Mouse (Mus musculus) cerebellum, adult 11 months (tissue): Measurements from ENCODE around the gene Kif22.

Experiments
- DNase-seq: peaks from one replicate; pipeline ENCODE4 v3.0.0; 2022

Kif22 gene

GRCm38 (mm10) chr7:127016971-127017949 is 25.0 kb downstream of the Kif22 start, which contains the start of gene Pagr1a:
Gene Pagr1a, minus strand, starts transcription at chr7:127017352.
- peak; percentile 97 for DNase-seq

GRCm38 (mm10) chr7:127016486-127016938 is 25.8 kb downstream of the Kif22 start:
- DNase-seq = no peak

GRCm38 (mm10) chr7:127016481-127016485 is 26.0 kb downstream of the Kif22 start, which contains the start of gene Pagr1b:
Gene Pagr1b, minus strand, starts transcription at chr7:127016484.
- no peak for DNase-seq

- peak; percentile 69 for DNase-seq
These were observed 26.2 kb downstream of the Kif22 start for GRCm38 (mm10) chr7:127016081-127016480.

GRCm38 (mm10) chr7:127014993-127015392 is 27.3 kb downstream of the Kif22 start:
- DNase-seq = no peak

GRCm38 (mm10) chr7:127014320-127014719 is 28.0 kb downstream of the Kif22 start, which contains the start of gene Mvp:
Gene Mvp, minus strand, starts transcription at chr7:127014621.
- DNase-seq = peak; percentile 63

GRCm38 (mm10) chr7:127013385-127013784 is 28.9 kb downstream of the Kif22 start:
- no peak for DNase-seq

GRCm38 (mm10) chr7:127012845-127013244 is 29.4 kb downstream of the Kif22 start:
- no peak for DNase-seq

- no peak for DNase-seq
These were observed 29.9 kb downstream of the Kif22 start for GRCm38 (mm10) chr7:127012374-127012773.

GRCm38 (mm10) chr7:127011717-127012116 is 30.6 kb downstream of the Kif22 start:
- DNase-seq = no peak

- DNase-seq = no peak
These were observed 31.2 kb downstream of the Kif22 start for GRCm38 (mm10) chr7:127011051-127011450.

- DNase-seq = peak; percentile 63
These were observed 32.8 kb downstream of the Kif22 start for GRCm38 (mm10) chr7:127009307-127010085.

GRCm38 (mm10) chr7:127008239-127009019 is 33.8 kb downstream of the Kif22 start:
- DNase-seq = peak; percentile 97

- DNase-seq = no peak
These were observed 34.8 kb downstream of the Kif22 start for GRCm38 (mm10) chr7:127007313-127008024.

- DNase-seq = no peak
These were observed 38.0 kb downstream of the Kif22 start for GRCm38 (mm10) chr7:127004122-127004875.

- DNase-seq = no peak
These were observed 38.7 kb downstream of the Kif22 start for GRCm38 (mm10) chr7:127003620-127004019.

GRCm38 (mm10) chr7:126999568-126999967 is 42.7 kb downstream of the Kif22 start:
- no peak for DNase-seq

- DNase-seq = no peak
These were observed 45.8 kb downstream of the Kif22 start for GRCm38 (mm10) chr7:126996449-126996848.

- no peak for DNase-seq
These were observed 53.5 kb downstream of the Kif22 start for GRCm38 (mm10) chr7:126988816-126989215.

GRCm38 (mm10) chr7:126986319-126986718 is 56.0 kb downstream of the Kif22 start:
- peak; percentile 82 for DNase-seq

GRCm38 (mm10) chr7:126984667-126985444 is 57.4 kb downstream of the Kif22 start:
- DNase-seq = no peak
